Mouse (Mus musculus): ENCODE measurements around the gene Polm. TPM values are rescaled to one million over a fixed set of nuclear protein-coding genes. Genes with fewer than 3 reads are reported as not detected.

The Polm gene
- polyA plus RNA-seq, 1 experiment from 2014 or later = 3.9 TPM

DNA sequence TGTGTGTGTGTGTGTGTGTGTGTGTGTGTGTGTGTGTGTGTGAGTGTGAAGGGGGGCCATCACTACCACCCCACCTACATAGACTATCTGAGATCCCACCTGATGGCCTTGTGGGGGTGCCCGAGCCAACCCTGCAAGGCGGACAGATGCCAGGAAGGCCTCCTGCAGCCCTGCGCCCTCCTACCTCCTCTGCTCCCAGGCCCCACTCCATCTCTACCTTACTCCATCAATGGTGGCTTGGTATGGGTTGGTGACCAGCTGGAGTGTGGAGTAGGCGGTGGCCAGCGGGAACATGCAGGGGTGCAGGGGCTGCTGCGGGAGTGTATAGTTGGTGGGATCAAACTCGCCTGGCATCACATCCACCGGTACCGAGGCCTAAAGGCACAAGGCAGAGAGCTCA is 35.4 kb upstream of the Polm start:
- DNase-seq (ENCODE audit: low spot score) = no peak
- no peak overlapping the region for H3K27ac ChIP-seq (ENCODE audit: low read depth, low read length)
- peaks cover 8% of the 10 kb centered on the region for H3K4me1 ChIP-seq (ENCODE audit: control insufficient read depth, insufficient read depth, low read length)
- H3K4me2 ChIP-seq (ENCODE audit: low read length) = no peak overlapping the region
- H3K36me3 ChIP-seq (ENCODE audit: control insufficient read depth, insufficient read depth, low read length) = peaks cover 65% of the 10 kb centered on the region
- no peaks in the 10 kb centered on the region for H3K9me3 ChIP-seq (replicated peaks; ENCODE audit: control insufficient read depth, low read length)
- H3K9ac ChIP-seq (ENCODE audit: low read length) = no peak overlapping the region
- no peak for ATAC-seq
- WGBS = 95% methylated on average over 9 of the region's 9 CpGs
- H3K27me3 ChIP-seq (replicated peaks; ENCODE audit: control insufficient read depth, insufficient read depth, low read length) = no peaks in the 10 kb centered on the region
- no peak overlapping the region for H3K4me3 ChIP-seq (ENCODE audit: low read depth, low read length)

DNA sequence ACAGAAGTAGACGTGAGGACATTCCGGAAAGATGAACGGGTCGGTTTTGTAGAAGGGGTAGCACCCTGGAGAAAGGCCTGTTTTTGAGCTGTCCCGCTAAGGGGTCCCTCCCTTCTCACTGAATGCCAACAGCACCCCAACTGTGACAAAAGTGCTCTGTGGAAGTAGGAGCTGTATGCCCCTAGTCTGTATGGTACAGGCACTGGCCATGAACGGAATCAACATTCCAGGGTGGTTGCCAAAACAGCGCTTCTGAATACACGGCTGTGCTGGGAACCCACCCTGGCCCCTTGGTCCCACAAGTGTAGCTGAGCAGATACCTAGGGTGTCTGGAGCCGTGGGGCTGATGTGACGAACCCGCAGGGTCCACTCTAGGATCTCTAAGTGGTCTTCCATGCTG is 34.9 kb upstream of the Polm start:
- no peak for ATAC-seq
- no peak for DNase-seq (ENCODE audit: low spot score)
- H3K36me3 ChIP-seq (ENCODE audit: control insufficient read depth, insufficient read depth, low read length) = peaks cover 65% of the 10 kb centered on the region
- no peak overlapping the region for H3K9ac ChIP-seq (ENCODE audit: low read length)
- no peak overlapping the region for H3K4me2 ChIP-seq (ENCODE audit: low read length)
- H3K4me1 ChIP-seq (ENCODE audit: control insufficient read depth, insufficient read depth, low read length) = peaks cover 8% of the 10 kb centered on the region
- no peaks in the 10 kb centered on the region for H3K9me3 ChIP-seq (replicated peaks; ENCODE audit: control insufficient read depth, low read length)
- H3K27me3 ChIP-seq (replicated peaks; ENCODE audit: control insufficient read depth, insufficient read depth, low read length) = no peaks in the 10 kb centered on the region
- no peak overlapping the region for H3K27ac ChIP-seq (ENCODE audit: low read depth, low read length)
- no peak overlapping the region for H3K4me3 ChIP-seq (ENCODE audit: low read depth, low read length)
- WGBS = 92% methylated on average over 11 of the region's 11 CpGs

DNA sequence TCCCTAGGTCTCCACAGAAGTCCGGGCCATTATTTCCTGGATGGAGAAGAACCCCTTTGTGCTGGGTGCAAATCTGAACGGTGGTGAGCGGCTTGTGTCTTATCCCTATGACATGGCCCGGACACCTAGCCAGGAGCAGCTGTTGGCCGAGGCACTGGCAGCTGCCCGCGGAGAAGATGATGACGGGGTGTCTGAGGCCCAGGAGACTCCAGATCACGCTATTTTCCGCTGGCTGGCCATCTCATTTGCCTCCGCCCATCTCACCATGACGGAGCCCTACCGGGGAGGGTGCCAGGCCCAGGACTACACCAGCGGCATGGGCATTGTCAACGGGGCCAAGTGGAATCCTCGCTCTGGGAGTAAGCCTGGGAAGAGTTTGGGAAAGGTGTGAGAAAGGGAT is 32.3 kb upstream of the Polm start:
- DNase-seq (ENCODE audit: low spot score) (no peak), ATAC-seq (no peak)
- no peak overlapping the region for H3K4me2 ChIP-seq (ENCODE audit: low read length)
- no peak overlapping the region for H3K27ac ChIP-seq (ENCODE audit: low read depth, low read length)
- no peak overlapping the region for H3K4me3 ChIP-seq (ENCODE audit: low read depth, low read length)
- H3K36me3 ChIP-seq (ENCODE audit: control insufficient read depth, insufficient read depth, low read length) = peaks cover 52% of the 10 kb centered on the region
- WGBS = 91% methylated on average over 16 of the region's 16 CpGs
- no peaks in the 10 kb centered on the region for H3K27me3 ChIP-seq (replicated peaks; ENCODE audit: control insufficient read depth, insufficient read depth, low read length)
- no peaks in the 10 kb centered on the region for H3K4me1 ChIP-seq (ENCODE audit: control insufficient read depth, insufficient read depth, low read length)
- no peaks in the 10 kb centered on the region for H3K9me3 ChIP-seq (replicated peaks; ENCODE audit: control insufficient read depth, low read length)
- no peak overlapping the region for H3K9ac ChIP-seq (ENCODE audit: low read length)

DNA sequence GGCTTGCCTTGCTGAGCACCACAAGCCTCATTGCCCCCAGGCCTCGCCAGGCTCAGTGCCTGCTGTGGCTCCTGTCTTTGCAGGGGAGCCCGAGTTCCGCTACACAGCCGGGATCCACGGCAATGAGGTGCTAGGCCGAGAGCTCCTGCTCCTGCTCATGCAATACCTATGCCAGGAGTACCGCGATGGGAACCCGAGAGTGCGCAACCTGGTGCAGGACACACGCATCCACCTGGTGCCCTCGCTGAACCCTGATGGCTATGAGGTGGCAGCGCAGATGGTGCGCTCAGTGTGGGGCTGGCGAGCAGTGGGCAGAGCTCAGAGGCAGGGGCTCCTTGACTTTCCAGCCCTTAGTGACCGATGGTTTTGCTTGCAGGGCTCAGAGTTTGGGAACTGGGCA is 31.5 kb upstream of the Polm start:
- peaks cover 48% of the 10 kb centered on the region for H3K36me3 ChIP-seq (ENCODE audit: control insufficient read depth, insufficient read depth, low read length)
- no peak overlapping the region for H3K9ac ChIP-seq (ENCODE audit: low read length)
- ATAC-seq (no peak), DNase-seq (ENCODE audit: low spot score) (no peak)
- no peaks in the 10 kb centered on the region for H3K4me1 ChIP-seq (ENCODE audit: control insufficient read depth, insufficient read depth, low read length)
- no peaks in the 10 kb centered on the region for H3K27me3 ChIP-seq (replicated peaks; ENCODE audit: control insufficient read depth, insufficient read depth, low read length)
- 94% methylated on average over 16 of the region's 16 CpGs for WGBS
- no peaks in the 10 kb centered on the region for H3K9me3 ChIP-seq (replicated peaks; ENCODE audit: control insufficient read depth, low read length)
- H3K27ac ChIP-seq (ENCODE audit: low read depth, low read length) = no peak overlapping the region
- H3K4me2 ChIP-seq (ENCODE audit: low read length) = no peak overlapping the region
- H3K4me3 ChIP-seq (ENCODE audit: low read depth, low read length) = no peak overlapping the region

DNA sequence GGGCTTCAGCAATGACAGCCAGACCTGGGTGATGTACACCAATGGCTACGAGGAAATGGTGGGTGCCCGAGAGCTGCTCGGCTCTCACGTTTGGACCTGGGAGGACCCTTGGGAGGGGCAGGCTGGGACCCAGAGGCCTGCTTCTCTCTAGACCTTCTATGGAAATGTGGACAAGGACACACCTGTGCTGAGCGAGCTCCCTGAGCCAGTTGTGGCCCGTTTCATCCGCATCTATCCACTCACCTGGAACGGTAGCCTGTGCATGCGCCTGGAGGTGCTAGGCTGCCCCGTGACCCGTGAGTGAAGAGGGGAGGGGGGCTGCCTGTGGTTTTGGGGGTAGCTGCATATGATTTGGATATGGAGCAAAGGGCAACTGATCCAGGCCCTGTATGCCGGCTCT is 30.5 kb upstream of the Polm start:
- ATAC-seq (no peak), DNase-seq (ENCODE audit: low spot score) (no peak)
- H3K9ac ChIP-seq (ENCODE audit: low read length) = no peak overlapping the region
- no peak overlapping the region for H3K4me3 ChIP-seq (ENCODE audit: low read depth, low read length)
- H3K27me3 ChIP-seq (replicated peaks; ENCODE audit: control insufficient read depth, insufficient read depth, low read length) = no peaks in the 10 kb centered on the region
- no peak overlapping the region for H3K4me2 ChIP-seq (ENCODE audit: low read length)
- no peaks in the 10 kb centered on the region for H3K4me1 ChIP-seq (ENCODE audit: control insufficient read depth, insufficient read depth, low read length)
- no peaks in the 10 kb centered on the region for H3K9me3 ChIP-seq (replicated peaks; ENCODE audit: control insufficient read depth, low read length)
- peaks cover 38% of the 10 kb centered on the region for H3K36me3 ChIP-seq (ENCODE audit: control insufficient read depth, insufficient read depth, low read length)
- 92% methylated on average over 12 of the region's 12 CpGs for WGBS
- no peak overlapping the region for H3K27ac ChIP-seq (ENCODE audit: low read depth, low read length)

DNA sequence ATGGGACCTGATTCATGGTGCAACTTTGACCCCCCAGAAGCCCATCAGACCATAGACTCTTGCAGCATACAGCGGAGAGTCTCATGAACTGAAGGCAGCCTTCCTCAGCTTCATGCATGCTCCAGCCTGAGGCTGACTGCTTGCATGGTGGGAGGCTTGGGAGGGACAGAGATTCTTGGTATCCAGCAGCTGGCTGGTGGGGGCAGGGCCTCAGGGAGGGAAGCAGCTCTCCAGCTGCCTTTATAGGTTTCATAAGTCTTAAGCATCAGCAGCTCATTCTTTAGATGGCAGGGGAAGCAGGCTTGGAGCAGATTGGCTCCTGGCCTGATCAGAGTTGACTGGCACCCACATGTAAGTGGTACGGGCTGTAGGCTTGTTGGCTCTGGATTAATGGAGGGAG is 29.4 kb upstream of the Polm start:
- Histone ChIP-seq H3K4me2 (ENCODE audit: low read length) (no peak overlapping the region), H3K4me3 (ENCODE audit: low read depth, low read length) (no peak overlapping the region), H3K27me3 (replicated peaks; ENCODE audit: control insufficient read depth, insufficient read depth, low read length) (peaks cover 11% of the 10 kb centered on the region), H3K36me3 (ENCODE audit: control insufficient read depth, insufficient read depth, low read length) (peaks cover 27% of the 10 kb centered on the region), H3K27ac (ENCODE audit: low read depth, low read length) (no peak overlapping the region), H3K4me1 (ENCODE audit: control insufficient read depth, insufficient read depth, low read length) (no peaks in the 10 kb centered on the region), H3K9ac (ENCODE audit: low read length) (no peak overlapping the region), H3K9me3 (replicated peaks; ENCODE audit: control insufficient read depth, low read length) (no peaks in the 10 kb centered on the region)
- ATAC-seq = no peak
- no peak for DNase-seq (ENCODE audit: low spot score)
- 88% methylated on average over 2 of the region's 2 CpGs for WGBS

DNA sequence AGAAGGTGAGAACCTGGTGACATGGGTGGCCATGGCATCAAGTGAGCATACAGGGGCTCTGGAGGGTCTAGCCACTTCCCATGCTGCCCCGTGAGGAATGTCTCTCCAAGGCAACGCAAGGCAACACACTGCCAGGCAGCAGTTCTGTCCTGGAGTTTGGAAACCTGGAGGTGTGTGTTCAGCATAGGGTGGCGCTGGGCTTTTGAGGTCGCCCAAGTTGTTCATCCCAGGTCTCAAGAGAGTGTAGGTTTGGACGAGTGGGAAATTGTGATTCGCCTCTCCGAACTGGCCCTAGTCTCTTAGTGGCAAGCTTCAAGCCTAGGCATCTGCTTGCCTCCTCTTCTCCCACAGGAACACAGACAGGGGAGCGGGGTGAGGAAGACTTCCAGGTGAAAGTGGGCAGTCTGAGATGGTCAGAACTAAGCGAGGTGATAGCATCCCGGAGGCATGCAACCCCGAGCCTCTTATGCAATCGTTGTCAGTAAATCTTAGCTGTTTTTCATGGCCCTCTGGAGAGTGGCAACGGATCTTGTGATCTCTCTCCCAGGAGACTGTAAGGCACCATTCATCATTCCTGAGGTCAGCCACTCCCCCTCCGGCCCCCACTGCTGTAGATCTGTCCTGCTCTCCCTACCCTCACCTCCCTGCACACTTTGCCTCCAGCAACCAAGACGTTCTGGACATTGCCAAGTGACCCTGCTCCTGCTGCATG is 24.7 kb upstream of the Polm start:
- DNase-seq (ENCODE audit: low spot score) (no peak), ATAC-seq (no peak)
- Histone ChIP-seq H3K4me1 (ENCODE audit: control insufficient read depth, insufficient read depth, low read length) (peaks cover 4% of the 10 kb centered on the region; the same call in 1 of the 2 replicates), H3K36me3 (ENCODE audit: control insufficient read depth, insufficient read depth, low read length) (no peaks in the 10 kb centered on the region), H3K4me3 (ENCODE audit: low read depth, low read length) (peak overlapping the region; percentile 27; the same call in 1 of the 2 replicates), H3K4me2 (ENCODE audit: low read length) (peak overlapping the region; percentile 52), H3K9me3 (replicated peaks; ENCODE audit: control insufficient read depth, low read length) (no peaks in the 10 kb centered on the region), H3K27me3 (replicated peaks; ENCODE audit: control insufficient read depth, insufficient read depth, low read length) (peaks cover 26% of the 10 kb centered on the region), H3K27ac (ENCODE audit: low read depth, low read length) (no peak overlapping the region), H3K9ac (ENCODE audit: low read length) (no peak overlapping the region)
- WGBS = 34% methylated on average over 15 of the region's 15 CpGs

DNA sequence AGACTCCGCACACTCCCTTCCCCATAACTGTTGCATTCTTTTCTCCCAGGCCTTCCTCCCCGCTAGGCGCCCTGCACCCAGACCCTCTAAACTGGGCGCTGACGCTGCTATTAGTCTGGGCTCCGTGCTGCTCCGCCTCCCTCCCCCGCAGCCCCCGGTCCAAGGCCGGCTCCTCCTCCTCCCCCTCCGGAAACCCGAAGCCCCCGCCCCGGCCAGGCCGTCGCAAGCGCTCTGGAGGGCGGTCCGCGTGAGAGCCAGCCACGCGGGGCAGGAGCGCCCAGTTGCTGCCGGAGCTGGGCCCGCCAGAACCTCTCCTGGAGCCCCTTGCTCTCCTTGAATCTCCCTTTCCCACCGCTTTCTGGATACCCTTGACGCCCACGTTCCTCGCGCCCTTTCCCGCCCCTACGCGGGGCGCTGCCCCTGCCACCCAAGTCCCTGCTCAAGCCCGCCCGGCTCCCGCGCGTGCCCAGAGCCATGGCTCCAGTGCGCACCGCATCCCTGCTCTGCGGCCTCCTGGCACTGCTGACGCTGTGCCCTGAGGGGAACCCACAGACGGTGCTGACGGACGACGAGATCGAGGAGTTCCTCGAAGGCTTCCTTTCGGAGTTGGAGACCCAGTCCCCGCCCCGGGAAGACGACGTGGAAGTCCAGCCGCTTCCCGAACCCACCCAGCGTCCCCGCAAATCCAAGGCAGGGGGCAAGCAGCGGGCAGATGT is 24.0 kb upstream of the Polm start, which contains the start of gene Aebp1:
Gene Aebp1 (plus strand): TSS at position 270 of the 716 bp plus-strand sequence.
- ATAC-seq = peak; percentile 55; the same call in 1 of the 2 replicates
- Histone ChIP-seq H3K9me3 (replicated peaks; ENCODE audit: control insufficient read depth, low read length) (no peaks in the 10 kb centered on the region), H3K4me2 (ENCODE audit: low read length) (peak within 1 kb of the TSS; percentile 52), H3K27ac (ENCODE audit: low read depth, low read length) (no peak within 1 kb of the TSS), H3K4me3 (ENCODE audit: low read depth, low read length) (peak within 1 kb of the TSS; percentile 27), H3K36me3 (ENCODE audit: control insufficient read depth, insufficient read depth, low read length) (no peaks in the 10 kb centered on the region), H3K27me3 (replicated peaks; ENCODE audit: control insufficient read depth, insufficient read depth, low read length) (peaks cover 26% of the 10 kb centered on the region), H3K4me1 (ENCODE audit: control insufficient read depth, insufficient read depth, low read length) (peaks cover 4% of the 10 kb centered on the region; the same call in 1 of the 2 replicates), H3K9ac (ENCODE audit: low read length) (0 out of 2 replicates have a peak within 1 kb of the TSS, but pooled peaks have one; percentile 29)
- DNase-seq (ENCODE audit: low spot score) = no peak
- 2% methylated on average over 51 of the region's 59 CpGs for WGBS

DNA sequence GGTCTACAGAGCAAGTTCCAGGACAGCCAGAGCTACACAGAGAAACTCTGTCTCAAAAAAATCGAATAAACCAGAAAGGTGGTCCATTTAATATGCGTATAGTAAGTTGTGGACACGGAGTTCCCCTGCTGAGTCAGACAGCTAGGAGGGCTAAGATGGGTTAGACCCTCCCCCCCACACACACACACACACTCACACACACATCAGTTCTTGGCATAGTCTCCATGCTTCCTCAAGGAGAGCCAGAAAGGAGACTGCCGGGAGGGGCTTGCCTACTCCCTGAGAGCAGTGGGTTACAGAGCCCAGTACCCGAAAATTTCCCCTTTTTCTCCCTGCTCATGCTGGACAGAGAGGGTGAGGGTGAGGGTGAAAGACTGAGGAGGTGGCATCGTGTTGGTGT is 22.8 kb upstream of the Polm start:
- Histone ChIP-seq H3K4me1 (ENCODE audit: control insufficient read depth, insufficient read depth, low read length) (peaks cover 4% of the 10 kb centered on the region; the same call in 1 of the 2 replicates), H3K27ac (ENCODE audit: low read depth, low read length) (no peak overlapping the region), H3K9me3 (replicated peaks; ENCODE audit: control insufficient read depth, low read length) (no peaks in the 10 kb centered on the region), H3K4me2 (ENCODE audit: low read length) (no peak overlapping the region), H3K4me3 (ENCODE audit: low read depth, low read length) (no peak overlapping the region), H3K36me3 (ENCODE audit: control insufficient read depth, insufficient read depth, low read length) (no peaks in the 10 kb centered on the region), H3K27me3 (replicated peaks; ENCODE audit: control insufficient read depth, insufficient read depth, low read length) (peaks cover 26% of the 10 kb centered on the region), H3K9ac (ENCODE audit: low read length) (no peak overlapping the region)
- ATAC-seq (no peak), DNase-seq (ENCODE audit: low spot score) (no peak)
- 61% methylated on average over 6 of the region's 6 CpGs for WGBS

Data from forebrain, embryonic 14.5 days (tissue).